Mouse (Mus musculus): ENCODE measurements around the gene Gcm1. TPM values are rescaled to one million over a fixed set of nuclear protein-coding genes. Genes with fewer than 3 reads are reported as not detected.

Gene Gcm1
- polyA plus RNA-seq (2014; fragmentation: Nextera tagmentation; extraction: Ambion mirVana): not detected in 2 replicates

DNA sequence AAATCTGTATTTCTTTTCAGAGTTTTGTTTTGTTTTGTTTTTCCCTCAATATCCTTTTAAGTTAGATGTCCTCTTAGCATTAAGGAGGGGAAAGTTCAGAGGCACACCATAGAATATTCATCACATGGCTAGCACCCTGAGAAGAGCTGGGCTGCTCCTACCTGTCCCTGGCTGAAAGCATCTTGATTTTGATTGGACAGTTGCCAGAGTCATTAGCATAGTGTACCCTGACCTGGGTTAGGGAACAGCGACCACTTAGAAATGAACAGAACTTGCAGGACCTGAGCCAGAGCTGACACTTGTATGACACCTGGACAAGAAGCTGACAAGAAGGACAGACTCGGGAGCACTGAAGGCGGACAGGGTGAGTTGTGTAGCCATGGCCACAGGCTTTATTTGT lies at the start of gene Gcm1:
Gene Gcm1 (plus strand): TSS at position 248 of the 400 bp plus-strand sequence.
- H3K4me2 ChIP-seq: no peak within 1 kb of the TSS
- H3K9me3 ChIP-seq (replicated peaks; ENCODE audit: control insufficient read depth, low read length): no peaks in the 10 kb centered on the region
- no peaks in the 10 kb centered on the region for H3K27me3 ChIP-seq (ENCODE audit: control insufficient read depth, insufficient read depth, low read length)

DNA sequence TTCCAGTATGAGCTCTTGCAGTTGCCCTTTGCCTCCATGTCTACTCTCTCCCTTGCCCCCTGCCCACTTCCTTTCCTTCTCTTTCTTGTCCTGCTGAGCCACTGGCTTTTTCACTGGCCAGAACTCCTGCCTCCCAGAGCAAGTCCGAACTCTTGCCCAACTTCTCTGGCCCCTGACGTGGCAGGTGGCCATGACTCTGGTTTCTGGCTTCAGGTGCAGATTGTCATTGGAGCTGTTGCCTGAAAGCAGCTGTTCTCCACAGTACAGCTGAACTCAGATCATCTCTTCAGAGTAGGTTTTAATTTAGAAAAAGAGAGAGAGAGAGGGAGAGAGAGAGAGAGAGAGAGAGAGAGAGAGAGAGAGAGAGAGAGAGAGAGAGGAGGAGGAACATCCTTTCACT lies 48.4 kb upstream of the Gcm1 start:
- Histone ChIP-seq H3K27ac (ENCODE audit: low read depth, low read length) (no peak overlapping the region), H3K36me3 (ENCODE audit: control insufficient read depth, insufficient read depth, low read length) (no peaks in the 10 kb centered on the region), H3K4me1 (ENCODE audit: control insufficient read depth, insufficient read depth, low read length) (peaks cover 6% of the 10 kb centered on the region; the same call in 1 of the 2 replicates), H3K4me2 (no peak overlapping the region), H3K27me3 (ENCODE audit: control insufficient read depth, insufficient read depth, low read length) (no peaks in the 10 kb centered on the region), H3K9ac (ENCODE audit: low read depth, low read length) (no peak overlapping the region), H3K9me3 (replicated peaks; ENCODE audit: control insufficient read depth, low read length) (no peaks in the 10 kb centered on the region), H3K4me3 (ENCODE audit: low read depth, low read length) (no peak overlapping the region)
- 70% methylated on average over 2 of the region's 2 CpGs for WGBS (ENCODE audit: insufficient replicate concordance)
- ATAC-seq (replicated peaks; ENCODE audit: insufficient number of reproducible peaks, low FRiP score, low TSS enrichment): no peak

More for the DNA sequence above, at the start of gene Gcm1:
- no peaks in the 10 kb centered on the region for H3K36me3 ChIP-seq (ENCODE audit: control insufficient read depth, insufficient read depth, low read length)
- no peak within 1 kb of the TSS for H3K27ac ChIP-seq (ENCODE audit: low read depth, low read length)
- 56% methylated on average over 3 of the region's 3 CpGs for WGBS (ENCODE audit: insufficient replicate concordance)
- no peaks in the 10 kb centered on the region for H3K4me1 ChIP-seq (ENCODE audit: control insufficient read depth, insufficient read depth, low read length)
- ATAC-seq (replicated peaks; ENCODE audit: insufficient number of reproducible peaks, low FRiP score, low TSS enrichment): no peak
- no peak within 1 kb of the TSS for H3K9ac ChIP-seq (ENCODE audit: low read depth, low read length)
- H3K4me3 ChIP-seq (ENCODE audit: low read depth, low read length): no peak within 1 kb of the TSS

DNA sequence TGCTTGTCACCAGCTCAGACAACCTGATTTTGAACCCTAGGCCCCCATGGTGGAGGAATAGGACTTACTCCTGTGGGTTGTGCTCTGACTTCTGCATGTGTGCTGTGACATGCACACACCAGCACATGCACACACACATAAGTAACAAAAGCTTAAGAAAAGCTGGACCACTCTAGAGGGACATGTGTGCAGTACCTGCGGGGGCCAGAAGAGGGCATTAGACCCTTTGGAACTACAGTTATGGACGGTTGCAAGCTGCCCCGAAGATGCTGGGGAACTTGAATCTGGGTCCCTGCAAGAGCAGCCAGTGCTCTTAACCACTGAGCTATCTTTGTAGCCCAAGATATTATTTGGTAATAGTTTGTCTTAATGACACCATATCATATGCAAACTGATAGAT lies 46.2 kb upstream of the Gcm1 start:
- peaks cover 6% of the 10 kb centered on the region; the same call in 1 of the 2 replicates for H3K4me1 ChIP-seq (ENCODE audit: control insufficient read depth, insufficient read depth, low read length)
- no peaks in the 10 kb centered on the region for H3K27me3 ChIP-seq (ENCODE audit: control insufficient read depth, insufficient read depth, low read length)
- no peak overlapping the region for H3K27ac ChIP-seq (ENCODE audit: low read depth, low read length)
- no peak for ATAC-seq (replicated peaks; ENCODE audit: insufficient number of reproducible peaks, low FRiP score, low TSS enrichment)
- H3K9ac ChIP-seq (ENCODE audit: low read depth, low read length): no peak overlapping the region
- no peak overlapping the region for H3K4me2 ChIP-seq
- H3K4me3 ChIP-seq (ENCODE audit: low read depth, low read length): no peak overlapping the region
- H3K9me3 ChIP-seq (replicated peaks; ENCODE audit: control insufficient read depth, low read length): no peaks in the 10 kb centered on the region
- H3K36me3 ChIP-seq (ENCODE audit: control insufficient read depth, insufficient read depth, low read length): no peaks in the 10 kb centered on the region
- WGBS (ENCODE audit: insufficient replicate concordance): 59% methylated on average over 3 of the region's 3 CpGs

DNA sequence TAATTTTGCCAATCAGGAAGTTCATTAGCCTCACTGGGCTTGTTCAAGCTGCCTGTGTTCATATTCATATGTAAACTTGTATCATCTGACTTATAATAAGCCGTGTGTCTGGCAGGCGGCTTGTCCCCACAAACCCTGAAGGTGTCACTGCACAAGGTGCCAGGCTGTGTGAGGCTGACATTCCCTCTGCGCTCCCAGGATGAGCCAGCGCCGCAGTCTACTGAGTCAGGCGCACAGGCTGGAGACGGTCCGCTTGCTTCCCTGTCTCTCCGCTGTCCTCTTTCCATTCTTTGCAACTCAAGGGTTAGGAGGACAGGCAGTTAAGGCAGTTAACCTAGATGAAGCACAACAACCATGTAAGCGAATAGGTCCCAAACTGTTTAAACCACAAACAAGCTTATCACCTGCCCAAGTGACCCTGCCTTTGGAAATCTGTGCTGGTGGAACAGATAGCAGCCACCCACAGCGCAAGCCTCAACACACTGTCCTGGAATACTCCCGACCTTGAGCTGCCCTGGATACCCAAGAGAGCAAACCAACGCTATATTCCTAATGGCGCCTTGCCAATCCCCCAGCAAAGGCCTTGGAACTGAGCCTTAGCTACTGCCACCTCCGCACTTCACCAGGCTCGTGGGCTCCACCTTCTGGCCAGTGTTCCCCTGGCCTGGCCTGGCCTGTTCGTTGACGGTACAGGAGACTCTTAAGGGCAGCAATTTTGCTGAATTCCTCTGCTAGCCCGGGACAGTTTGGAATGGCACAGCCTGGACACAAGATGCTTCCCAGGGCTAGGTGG lies 45.3 kb upstream of the Gcm1 start:
- no peak overlapping the region for H3K4me3 ChIP-seq (ENCODE audit: low read depth, low read length)
- no peaks in the 10 kb centered on the region for H3K9me3 ChIP-seq (replicated peaks; ENCODE audit: control insufficient read depth, low read length)
- H3K27ac ChIP-seq (ENCODE audit: low read depth, low read length): no peak overlapping the region
- no peaks in the 10 kb centered on the region for H3K36me3 ChIP-seq (ENCODE audit: control insufficient read depth, insufficient read depth, low read length)
- peaks cover 5% of the 10 kb centered on the region; the same call in 1 of the 2 replicates for H3K4me1 ChIP-seq (ENCODE audit: control insufficient read depth, insufficient read depth, low read length)
- 51% methylated on average over 19 of the region's 19 CpGs for WGBS (ENCODE audit: insufficient replicate concordance)
- no peaks in the 10 kb centered on the region for H3K27me3 ChIP-seq (ENCODE audit: control insufficient read depth, insufficient read depth, low read length)
- ATAC-seq (replicated peaks; ENCODE audit: insufficient number of reproducible peaks, low FRiP score, low TSS enrichment): peak; percentile 60; the same call in 1 of the 2 replicates
- H3K9ac ChIP-seq (ENCODE audit: low read depth, low read length): no peak overlapping the region
- H3K4me2 ChIP-seq: no peak overlapping the region

DNA sequence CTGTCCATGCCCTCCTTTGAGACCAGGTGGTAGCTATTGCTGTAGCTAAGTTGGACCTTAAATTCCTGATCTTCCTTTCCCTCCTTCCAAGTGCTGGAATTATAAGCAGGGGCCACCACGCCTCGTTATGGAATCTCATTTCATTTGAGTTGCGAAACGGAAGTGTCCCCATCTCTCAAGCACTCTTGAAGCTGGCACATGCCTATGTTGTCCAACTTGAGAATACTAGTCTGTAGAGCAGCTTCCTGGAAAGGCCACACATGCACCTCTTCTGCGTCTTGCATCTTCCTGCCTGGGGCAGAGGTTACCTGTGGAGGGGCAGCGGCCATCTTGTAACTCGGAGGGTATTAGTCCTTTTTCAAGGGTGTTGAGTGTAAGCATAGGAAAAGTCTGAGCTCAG lies 42.3 kb upstream of the Gcm1 start:
- 0 out of 2 replicates have a peak, but pooled peaks cover 3% of the 10 kb centered on the region for H3K4me1 ChIP-seq (ENCODE audit: control insufficient read depth, insufficient read depth, low read length)
- H3K4me3 ChIP-seq (ENCODE audit: low read depth, low read length): no peak overlapping the region
- no peak overlapping the region for H3K27ac ChIP-seq (ENCODE audit: low read depth, low read length)
- ATAC-seq (replicated peaks; ENCODE audit: insufficient number of reproducible peaks, low FRiP score, low TSS enrichment): no peak
- H3K4me2 ChIP-seq: no peak overlapping the region
- WGBS (ENCODE audit: insufficient replicate concordance): 82% methylated on average over 7 of the region's 7 CpGs
- H3K9me3 ChIP-seq (replicated peaks; ENCODE audit: control insufficient read depth, low read length): no peaks in the 10 kb centered on the region
- no peak overlapping the region for H3K9ac ChIP-seq (ENCODE audit: low read depth, low read length)
- H3K36me3 ChIP-seq (ENCODE audit: control insufficient read depth, insufficient read depth, low read length): no peaks in the 10 kb centered on the region
- H3K27me3 ChIP-seq (ENCODE audit: control insufficient read depth, insufficient read depth, low read length): no peaks in the 10 kb centered on the region

DNA sequence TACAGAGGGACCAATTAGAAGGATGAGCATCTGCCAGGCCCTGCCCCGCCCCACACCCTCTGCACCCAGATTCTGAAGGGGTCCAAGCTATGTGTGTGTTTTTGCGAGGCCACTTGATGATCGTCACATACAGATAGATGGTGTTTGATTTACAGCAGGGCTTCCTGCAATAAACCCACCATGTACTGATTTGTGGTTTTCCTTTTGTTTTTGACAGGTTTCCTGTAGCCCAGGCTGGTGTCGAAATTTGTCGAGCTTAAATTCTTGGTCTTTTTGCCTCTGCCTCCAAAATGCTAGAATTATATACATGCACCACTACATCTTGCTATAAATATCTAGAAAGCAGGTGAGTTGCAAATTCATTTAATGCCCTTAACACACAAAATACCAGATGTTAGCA lies 41.5 kb upstream of the Gcm1 start:
- 83% methylated on average over 5 of the region's 5 CpGs for WGBS (ENCODE audit: insufficient replicate concordance)

DNA sequence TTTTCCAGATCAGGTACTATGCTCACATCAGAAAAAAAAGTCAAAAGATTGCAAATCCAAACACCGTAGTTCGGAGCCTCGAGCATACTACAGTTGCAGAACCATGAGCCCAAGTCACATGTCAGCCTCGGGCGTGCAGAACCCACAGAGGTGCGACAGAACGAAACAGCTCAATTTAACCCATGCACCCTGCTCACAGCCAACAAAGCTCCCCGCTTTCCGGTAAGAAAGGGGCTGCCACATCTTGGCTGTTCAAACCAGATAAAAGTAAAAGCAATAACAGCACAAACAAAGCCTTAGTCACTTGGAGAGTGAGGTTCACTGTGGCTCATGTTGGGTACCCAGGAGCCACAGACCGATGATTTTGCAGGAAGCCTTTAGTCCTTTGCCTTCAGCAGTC lies 41.0 kb upstream of the Gcm1 start:
- Histone ChIP-seq H3K27ac (ENCODE audit: low read depth, low read length) (no peak overlapping the region), H3K27me3 (ENCODE audit: control insufficient read depth, insufficient read depth, low read length) (no peaks in the 10 kb centered on the region), H3K9ac (ENCODE audit: low read depth, low read length) (no peak overlapping the region), H3K4me3 (ENCODE audit: low read depth, low read length) (no peak overlapping the region), H3K36me3 (ENCODE audit: control insufficient read depth, insufficient read depth, low read length) (no peaks in the 10 kb centered on the region), H3K9me3 (replicated peaks; ENCODE audit: control insufficient read depth, low read length) (no peaks in the 10 kb centered on the region), H3K4me2 (no peak overlapping the region), H3K4me1 (ENCODE audit: control insufficient read depth, insufficient read depth, low read length) (0 out of 2 replicates have a peak, but pooled peaks cover 3% of the 10 kb centered on the region)
- no peak for ATAC-seq (replicated peaks; ENCODE audit: insufficient number of reproducible peaks, low FRiP score, low TSS enrichment)
- 84% methylated on average over 10 of the region's 10 CpGs for WGBS (ENCODE audit: insufficient replicate concordance)

More for the DNA sequence above, 41.5 kb upstream of the Gcm1 start:
- no peak overlapping the region for H3K9ac ChIP-seq (ENCODE audit: low read depth, low read length)
- H3K4me3 ChIP-seq (ENCODE audit: low read depth, low read length): no peak overlapping the region
- H3K9me3 ChIP-seq (replicated peaks; ENCODE audit: control insufficient read depth, low read length): no peaks in the 10 kb centered on the region
- H3K27me3 ChIP-seq (ENCODE audit: control insufficient read depth, insufficient read depth, low read length): no peaks in the 10 kb centered on the region
- no peak for ATAC-seq (replicated peaks; ENCODE audit: insufficient number of reproducible peaks, low FRiP score, low TSS enrichment)
- H3K4me1 ChIP-seq (ENCODE audit: control insufficient read depth, insufficient read depth, low read length): 0 out of 2 replicates have a peak, but pooled peaks cover 3% of the 10 kb centered on the region
- no peaks in the 10 kb centered on the region for H3K36me3 ChIP-seq (ENCODE audit: control insufficient read depth, insufficient read depth, low read length)
- no peak overlapping the region for H3K27ac ChIP-seq (ENCODE audit: low read depth, low read length)
- no peak overlapping the region for H3K4me2 ChIP-seq

DNA sequence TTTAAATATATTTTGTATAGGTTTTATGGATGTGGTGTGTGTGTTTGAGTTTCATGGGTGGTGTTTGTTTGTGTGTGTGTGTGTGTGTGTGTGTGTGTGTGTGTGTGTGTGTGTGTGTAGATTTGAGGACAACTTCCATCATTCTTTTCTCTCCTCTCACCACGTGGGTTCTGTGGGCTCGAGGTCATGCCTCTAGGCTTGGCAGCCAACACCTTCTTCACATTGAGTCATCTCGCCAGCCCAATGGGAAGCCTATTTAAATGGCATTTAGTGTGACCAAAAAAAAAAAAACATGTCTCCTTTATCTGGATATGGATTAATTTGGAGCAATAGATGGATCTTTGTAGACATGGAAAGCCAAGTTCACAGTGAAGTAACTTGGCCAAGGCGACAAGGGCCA lies 39.7 kb upstream of the Gcm1 start:
- H3K36me3 ChIP-seq (ENCODE audit: control insufficient read depth, insufficient read depth, low read length): no peaks in the 10 kb centered on the region
- H3K27ac ChIP-seq (ENCODE audit: low read depth, low read length): no peak overlapping the region
- H3K4me1 ChIP-seq (ENCODE audit: control insufficient read depth, insufficient read depth, low read length): no peaks in the 10 kb centered on the region
- ATAC-seq (replicated peaks; ENCODE audit: insufficient number of reproducible peaks, low FRiP score, low TSS enrichment): no peak
- no peak overlapping the region for H3K4me3 ChIP-seq (ENCODE audit: low read depth, low read length)
- no peaks in the 10 kb centered on the region for H3K27me3 ChIP-seq (ENCODE audit: control insufficient read depth, insufficient read depth, low read length)
- H3K9ac ChIP-seq (ENCODE audit: low read depth, low read length): no peak overlapping the region
- H3K9me3 ChIP-seq (replicated peaks; ENCODE audit: control insufficient read depth, low read length): no peaks in the 10 kb centered on the region
- WGBS (ENCODE audit: insufficient replicate concordance): 78% methylated on average over 4 of the region's 4 CpGs
- no peak overlapping the region for H3K4me2 ChIP-seq

DNA sequence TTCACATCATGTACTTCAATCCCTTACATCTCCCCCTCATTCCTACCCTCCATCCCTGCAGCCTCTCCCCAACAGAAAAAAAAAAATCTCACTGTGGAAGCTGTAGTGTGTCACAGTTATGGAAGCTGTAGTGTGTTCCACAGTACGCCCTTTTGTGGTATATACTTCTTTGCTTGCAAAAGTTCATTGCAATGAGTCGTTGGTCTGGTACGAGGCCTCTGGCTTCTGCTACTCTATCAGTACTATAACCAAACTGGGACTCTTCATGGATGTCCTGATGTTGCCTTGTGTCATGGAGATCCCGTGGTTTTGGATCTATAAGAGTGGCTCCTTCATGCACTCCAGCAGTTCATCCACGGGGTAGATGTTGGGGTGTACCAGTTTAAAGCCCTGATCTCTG lies 39.0 kb upstream of the Gcm1 start:
- Histone ChIP-seq H3K36me3 (ENCODE audit: control insufficient read depth, insufficient read depth, low read length) (no peaks in the 10 kb centered on the region), H3K27ac (ENCODE audit: low read depth, low read length) (no peak overlapping the region), H3K27me3 (ENCODE audit: control insufficient read depth, insufficient read depth, low read length) (no peaks in the 10 kb centered on the region), H3K4me1 (ENCODE audit: control insufficient read depth, insufficient read depth, low read length) (no peaks in the 10 kb centered on the region), H3K4me3 (ENCODE audit: low read depth, low read length) (no peak overlapping the region), H3K9ac (ENCODE audit: low read depth, low read length) (no peak overlapping the region), H3K4me2 (no peak overlapping the region), H3K9me3 (replicated peaks; ENCODE audit: control insufficient read depth, low read length) (no peaks in the 10 kb centered on the region)
- 84% methylated on average over 5 of the region's 5 CpGs for WGBS (ENCODE audit: insufficient replicate concordance)
- no peak for ATAC-seq (replicated peaks; ENCODE audit: insufficient number of reproducible peaks, low FRiP score, low TSS enrichment)

Data from heart, embryonic 11.5 days (tissue).